Mouse (Mus musculus) lung, adult 2 months (tissue): ENCODE data around the gene Baiap2. TPM values are rescaled to one million over a fixed set of nuclear protein-coding genes. Genes with fewer than 3 reads are reported as not detected.
A peak's percentile ranks its signal among the peaks of the same experiment; 100 is the strongest.

Experiments used
- DNase-seq: peaks from one replicate; pipeline ENCODE4 v3.0.0; 2022
- H3K4me1 ChIP-seq: fragments of 200-500 bp; 2 replicates; pipeline ENCODE4 v1.6.1; 2011; ENCODE audit warnings: low read length; ENCODE audit not compliant: control insufficient read depth, insufficient read depth
- H3K4me3 ChIP-seq: fragments of 200-500 bp; replicated peaks from 2 replicates; pipeline ENCODE3; 2011; ENCODE audit warnings: low read depth, mild to moderate bottlenecking, control low read depth, low read length; ENCODE audit errors: extremely low read depth
- CTCF ChIP-seq: fragments of 200-500 bp; IDR thresholded peaks from 2 replicates; pipeline ENCODE4 v1.5.1; 2011; ENCODE audit warnings: mild to moderate bottlenecking, low read length, control low read depth; ENCODE audit not compliant: insufficient read depth
- POLR2A ChIP-seq: fragments of 200-500 bp; IDR thresholded peaks from 2 replicates; pipeline ENCODE4 v1.6.1; 2011; ENCODE audit warnings: low read depth, mild to moderate bottlenecking, control low read depth, low read length, borderline replicate concordance; ENCODE audit errors: extremely low read depth
- WGBS: fragments of 180-500 bp; shearing (Covaris S2); methylation state at CpG from one replicate; pipeline ENCODE4 v1.1.7; 2018; 5-methylcytosine and 5-hydroxymethylcytosine counted together
- polyA plus RNA-seq: library from polyadenylated mRNA; depleted of rRNA; stranded (reverse); fragments of >200 nt; gene quantifications from 2 replicates; pipeline ENCODE4 v1.2.3, GENCODE M21; 2012

Gene Baiap2
- polyA plus RNA-seq, 1 experiment: 83.7 TPM

GRCm38 (mm10) chr11:119952429-119953224, 10.1 kb downstream of the Baiap2 start:
- TF ChIP-seq POLR2A (no peak), CTCF (no peak)
- Histone ChIP-seq H3K4me3 (no peak overlapping the region), H3K4me1 (peaks cover 59% of the 10 kb centered on the region)
- WGBS: 36% methylated on average over 5 of the region's 5 CpGs
- DNase-seq: no peak

- 25% methylated on average over 4 of the region's 4 CpGs for WGBS
- TF ChIP-seq POLR2A (no peak), CTCF (no peak)
Measured at GRCm38 (mm10) chr11:119954233-119954632, 11.7 kb downstream of the Baiap2 start.

GRCm38 (mm10) chr11:119954749-119955337, 12.3 kb downstream of the Baiap2 start:
- TF ChIP-seq POLR2A (no peak), CTCF (no peak)
- Histone ChIP-seq H3K4me3 (no peak overlapping the region), H3K4me1 (peaks cover 60% of the 10 kb centered on the region)
- WGBS: 28% methylated on average over 2 of the region's 2 CpGs
- DNase-seq: peak; percentile 37

More at GRCm38 (mm10) chr11:119954233-119954632, 11.7 kb downstream of the Baiap2 start:
- no peak overlapping the region for H3K4me3 ChIP-seq
- H3K4me1 ChIP-seq: peaks cover 54% of the 10 kb centered on the region
- DNase-seq: no peak

GRCm38 (mm10) chr11:119955432-119955831, 12.9 kb downstream of the Baiap2 start:
- Histone ChIP-seq H3K4me3 (no peak overlapping the region), H3K4me1 (peaks cover 61% of the 10 kb centered on the region)
- DNase-seq: no peak
- TF ChIP-seq CTCF (no peak), POLR2A (no peak)
- 26% methylated on average over 3 of the region's 3 CpGs for WGBS

GRCm38 (mm10) chr11:119956590-119956989, 14.0 kb downstream of the Baiap2 start:
- WGBS: 71% methylated on average over 13 of the region's 13 CpGs
- DNase-seq: no peak
- Histone ChIP-seq H3K4me3 (no peak overlapping the region), H3K4me1 (peaks cover 58% of the 10 kb centered on the region)
- no peak for TF ChIP-seq POLR2A
- no peak for TF ChIP-seq CTCF

- WGBS: 51% methylated on average over 7 of the region's 7 CpGs
- DNase-seq: no peak
- Histone ChIP-seq H3K4me3 (no peak overlapping the region), H3K4me1 (peaks cover 42% of the 10 kb centered on the region)
- TF ChIP-seq CTCF (no peak), POLR2A (no peak)
Measured at GRCm38 (mm10) chr11:119958856-119959255, 16.3 kb downstream of the Baiap2 start.

- H3K4me3 ChIP-seq: no peak overlapping the region
- WGBS: 61% methylated on average over 4 of the region's 4 CpGs
- peaks cover 36% of the 10 kb centered on the region for H3K4me1 ChIP-seq
- no peak for DNase-seq
- TF ChIP-seq CTCF (no peak), POLR2A (no peak)
Measured at GRCm38 (mm10) chr11:119959714-119960113, 17.2 kb downstream of the Baiap2 start.

GRCm38 (mm10) chr11:119960671-119961070, 18.1 kb downstream of the Baiap2 start:
- WGBS: 73% methylated on average over 6 of the region's 6 CpGs
- no peak for DNase-seq
- Histone ChIP-seq H3K4me3 (no peak overlapping the region), H3K4me1 (peaks cover 27% of the 10 kb centered on the region)
- TF ChIP-seq POLR2A: no peak
- no peak for TF ChIP-seq CTCF

- H3K4me1 ChIP-seq: peaks cover 21% of the 10 kb centered on the region
- 77% methylated on average over 3 of the region's 3 CpGs for WGBS
- no peak overlapping the region for H3K4me3 ChIP-seq
- no peak for DNase-seq
- TF ChIP-seq POLR2A (no peak), CTCF (no peak)
Measured at GRCm38 (mm10) chr11:119961511-119961910, 18.9 kb downstream of the Baiap2 start.

- 67% methylated on average over 9 of the region's 9 CpGs for WGBS
Measured at GRCm38 (mm10) chr11:119965053-119965452, 22.5 kb downstream of the Baiap2 start.

More at GRCm38 (mm10) chr11:119965053-119965452, 22.5 kb downstream of the Baiap2 start:
- Histone ChIP-seq H3K4me1 (no peaks in the 10 kb centered on the region), H3K4me3 (no peak overlapping the region)
- TF ChIP-seq POLR2A (no peak), CTCF (no peak)
- no peak for DNase-seq
